24 mouse cellular contexts compared by ENCODE assay signal in genomic region chr5:53264061-53264460, GRCm38 (mm10).
"Had no signal": no experiment of that assay in that cellular context is flagged by ENCODE, and none has a peak within 500 bp of the region (broad histone marks: within the 10 kb centered on the region; RNA-seq: fewer than 3 reads in every experiment).

No protein-coding gene starts in this region.

- DNase-seq: kidney, adult 8-10 months; kidney, postnatal 10 days; kidney, postnatal 36 days; liver; lung, adult 18-20 months; lung, postnatal 10 days; lung, postnatal 36 days; right cerebral cortex, adult 18-20 months; right cerebral cortex, postnatal 14 days; right cerebral cortex, postnatal 4 days; thymus, adult 18-20 months; thymus, postnatal 36 days had no signal

- H3K27ac ChIP-seq: kidney, embryonic 15.5 days; limb, embryonic 10.5 days; limb, embryonic 13.5 days; liver, embryonic 12.5 days; liver, embryonic 15.5 days; lung, embryonic 15.5 days; midbrain, embryonic 10.5 days; midbrain, embryonic 13.5 days; neural tube, embryonic 13.5 days; stomach, postnatal 0 days had no signal

- H3K4me3 ChIP-seq: kidney, embryonic 15.5 days; limb, embryonic 10.5 days; limb, embryonic 13.5 days; liver, embryonic 12.5 days; liver, embryonic 15.5 days; lung, embryonic 15.5 days; megakaryocyte, embryonic 14.5 days; midbrain, embryonic 10.5 days; midbrain, embryonic 13.5 days; myocyte; neural tube, embryonic 13.5 days had no signal
